Mouse (Mus musculus) hindbrain, embryonic 11.5 days (tissue): ENCODE results near the gene Prg2. TPM values are rescaled to one million over a fixed set of nuclear protein-coding genes. Genes with fewer than 3 reads are reported as not detected.

ENCODE experiments used
- ATAC-seq: fragments of 200-750 bp; cut with Nextera tagmentation; 2 replicates; pipeline ENCODE4 v1.8.0; 2017; ENCODE audit warnings: mild to moderate bottlenecking, moderate TSS enrichment, moderate library complexity; ENCODE audit not compliant: low FRiP score
- DNase-seq: peaks from one replicate; pipeline ENCODE4 v3.0.0-alpha.2; 2015; ENCODE audit warnings: low spot score
- H3K27ac ChIP-seq: fragments of 300-500 bp; sonication (generic); 2 replicates; pipeline ENCODE4 v1.5.1; 2014; ENCODE audit warnings: mild to moderate bottlenecking, low read depth, low read length
- H3K27me3 ChIP-seq: fragments of 300-500 bp; sonication (generic); 2 replicates; pipeline ENCODE4 v1.6.1; 2014; ENCODE audit warnings: mild to moderate bottlenecking, low read length, moderate library complexity, mixed read lengths; ENCODE audit not compliant: control insufficient read depth, insufficient read depth
- H3K36me3 ChIP-seq: fragments of 300-500 bp; sonication (generic); 2 replicates; pipeline ENCODE4 v1.6.1; 2014; ENCODE audit warnings: mild to moderate bottlenecking, low read length, moderate library complexity, mixed read lengths; ENCODE audit not compliant: control insufficient read depth, insufficient read depth
- H3K4me1 ChIP-seq: fragments of 300-500 bp; sonication (generic); replicated peaks from 2 replicates; pipeline ENCODE4 v1.6.1; 2014; ENCODE audit warnings: low read length, mixed read lengths; ENCODE audit not compliant: control insufficient read depth, insufficient read depth
- H3K4me2 ChIP-seq: fragments of 300-500 bp; sonication (generic); replicated peaks from 2 replicates; pipeline ENCODE4 v1.6.1; 2014; ENCODE audit warnings: mild to moderate bottlenecking, low read depth, low read length
- H3K4me3 ChIP-seq: fragments of 300-500 bp; sonication (generic); 2 replicates; pipeline ENCODE4 v1.5.1; 2014; ENCODE audit warnings: low read depth, low read length
- H3K9ac ChIP-seq: fragments of 300-500 bp; sonication (generic); 2 replicates; pipeline ENCODE4 v1.6.1; 2014; ENCODE audit warnings: low read depth, low read length
- H3K9me3 ChIP-seq: fragments of 300-500 bp; sonication (generic); 2 replicates; pipeline ENCODE4 v1.6.1; 2016; ENCODE audit warnings: low read length; ENCODE audit not compliant: control insufficient read depth
- WGBS: fragments of 180-500 bp; shearing (Covaris S2); extraction: QIAGEN DNeasy Blood & Tissue Kit; methylation state at CpG from one replicate; pipeline ENCODE4 v1.1.7; 2014; 5-methylcytosine and 5-hydroxymethylcytosine counted together
- polyA plus RNA-seq: library from polyadenylated mRNA; unstranded; fragments of >200 nt; fragmentation: Nextera tagmentation; extraction: Ambion mirVana; gene quantifications from 2 replicates; pipeline ENCODE4 v1.2.1, GENCODE M21; 2014

Prg2 gene
- 1.3 TPM in 1 of 2 replicates, not detected in the other for polyA plus RNA-seq

DNA sequence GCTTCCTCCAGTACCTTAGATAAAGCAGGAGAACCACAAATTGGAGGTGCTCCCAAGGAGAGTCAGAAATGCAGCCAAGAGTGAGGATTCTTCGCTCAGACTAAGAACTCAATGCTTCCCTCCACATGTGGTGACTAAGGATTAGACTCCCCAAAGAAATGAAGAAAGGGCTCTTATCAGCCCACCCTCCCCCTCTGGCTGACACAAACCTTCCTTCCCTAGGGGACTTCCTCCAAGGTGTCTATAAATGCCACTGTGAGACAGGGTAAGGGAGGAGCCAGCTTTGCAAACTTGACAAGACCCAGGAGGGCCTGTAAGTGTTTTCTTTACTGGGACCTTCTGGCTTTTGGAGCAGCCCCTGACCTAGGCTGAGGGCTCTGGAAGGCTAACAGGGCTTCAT is at the start of gene Prg2:
Gene Prg2, plus strand, starts transcription at position 274 of the 400 bp plus-strand sequence.
- 88% methylated on average over 1 of the region's 1 CpGs for WGBS
- H3K27ac ChIP-seq = no peak within 1 kb of the TSS
- no peak within 1 kb of the TSS for H3K9ac ChIP-seq
- H3K9me3 ChIP-seq = no peaks in the 10 kb centered on the region
- H3K4me2 ChIP-seq = no peak within 1 kb of the TSS
- DNase-seq = no peak
- H3K36me3 ChIP-seq = no peaks in the 10 kb centered on the region
- H3K27me3 ChIP-seq = no peaks in the 10 kb centered on the region
- ATAC-seq = no peak
- no peak within 1 kb of the TSS for H3K4me3 ChIP-seq
- H3K4me1 ChIP-seq = no peaks in the 10 kb centered on the region

DNA sequence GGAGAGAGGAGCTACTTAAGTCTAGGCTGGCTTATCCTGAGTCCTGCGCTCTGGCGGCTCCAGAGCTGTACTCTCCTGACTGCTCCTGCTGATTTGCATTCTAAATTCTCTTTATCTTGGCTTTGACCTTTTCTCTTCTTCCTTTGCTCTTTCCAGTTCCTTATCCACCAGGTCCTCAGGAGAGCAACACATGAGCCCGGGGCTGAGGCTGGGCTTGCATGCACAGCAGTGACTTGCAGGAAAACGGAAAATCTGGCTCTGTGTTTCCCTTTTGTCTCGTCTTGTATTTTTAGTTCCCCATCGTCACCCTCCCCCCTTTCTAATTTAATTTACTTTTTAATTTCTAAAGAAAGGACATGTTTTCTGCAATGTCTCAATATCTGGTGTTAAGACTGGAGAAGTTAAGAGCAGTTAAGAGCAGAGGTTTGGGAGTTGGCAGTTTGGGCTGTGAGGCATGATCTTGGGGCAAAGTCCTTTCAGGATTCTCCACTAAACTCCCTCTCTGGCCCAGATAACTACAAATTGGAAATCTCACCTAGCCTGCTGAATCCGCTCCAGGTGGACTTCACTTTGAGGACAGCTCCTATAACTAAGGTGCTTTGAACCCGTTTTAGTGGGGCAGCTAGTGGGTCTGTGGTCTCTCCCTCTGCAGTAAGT is 46.1 kb upstream of the Prg2 start:
- WGBS = 73% methylated on average over 8 of the region's 8 CpGs
- DNase-seq = no peak
- H3K27ac ChIP-seq = no peak overlapping the region
- no peaks in the 10 kb centered on the region for H3K36me3 ChIP-seq
- no peak for ATAC-seq
- no peaks in the 10 kb centered on the region for H3K4me1 ChIP-seq
- H3K27me3 ChIP-seq = no peaks in the 10 kb centered on the region
- no peaks in the 10 kb centered on the region for H3K9me3 ChIP-seq
- no peak overlapping the region for H3K9ac ChIP-seq
- H3K4me3 ChIP-seq = no peak overlapping the region
- no peak overlapping the region for H3K4me2 ChIP-seq

DNA sequence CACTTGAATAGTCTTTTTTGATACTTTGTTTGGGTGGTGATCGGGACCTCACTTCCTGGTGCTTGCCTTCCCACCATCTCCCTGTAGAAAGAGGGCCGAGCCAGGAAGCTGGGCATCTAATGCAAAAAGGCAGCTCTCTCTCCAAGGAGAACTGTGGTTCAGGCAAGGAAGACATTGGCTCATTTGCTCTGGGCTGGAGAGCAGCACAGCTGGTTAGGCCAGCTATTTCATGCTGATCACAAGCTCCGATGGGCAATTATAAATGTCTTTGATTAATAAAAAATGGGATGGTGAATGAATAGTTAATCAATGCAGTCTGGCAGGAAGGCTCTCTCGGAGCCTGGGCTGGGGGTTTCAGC is 45.6 kb upstream of the Prg2 start:
- H3K9ac ChIP-seq = no peak overlapping the region
- H3K4me1 ChIP-seq = no peaks in the 10 kb centered on the region
- WGBS = 62% methylated on average over 4 of the region's 4 CpGs
- ATAC-seq (no peak), DNase-seq (no peak)
- H3K4me3 ChIP-seq = no peak overlapping the region
- no peak overlapping the region for H3K27ac ChIP-seq
- no peaks in the 10 kb centered on the region for H3K36me3 ChIP-seq
- H3K9me3 ChIP-seq = no peaks in the 10 kb centered on the region
- H3K27me3 ChIP-seq = no peaks in the 10 kb centered on the region
- H3K4me2 ChIP-seq = no peak overlapping the region

DNA sequence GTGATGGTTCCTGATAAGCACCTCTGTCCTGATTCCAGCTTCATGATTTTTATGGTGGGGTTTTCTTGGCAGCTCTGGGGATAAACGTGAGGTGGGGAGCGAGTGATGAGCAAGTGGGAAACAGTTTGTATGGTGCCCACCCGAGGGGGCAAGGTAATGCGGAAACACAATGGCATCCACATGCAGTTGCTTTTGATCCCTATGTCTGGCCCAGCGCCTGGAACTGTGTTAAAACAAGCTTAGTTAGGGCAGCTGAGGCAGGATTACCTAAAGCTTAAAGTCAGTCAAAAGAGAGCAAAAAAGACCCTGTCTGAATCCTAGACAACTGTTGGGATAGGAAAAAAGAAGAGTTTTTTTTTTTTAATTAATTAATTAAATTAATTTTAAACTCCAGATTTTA is 45.2 kb upstream of the Prg2 start:
- DNase-seq (no peak), ATAC-seq (no peak)
- no peaks in the 10 kb centered on the region for H3K27me3 ChIP-seq
- H3K9me3 ChIP-seq = no peaks in the 10 kb centered on the region
- H3K36me3 ChIP-seq = no peaks in the 10 kb centered on the region
- H3K27ac ChIP-seq = no peak overlapping the region
- H3K4me3 ChIP-seq = no peak overlapping the region
- H3K4me1 ChIP-seq = no peaks in the 10 kb centered on the region
- no peak overlapping the region for H3K4me2 ChIP-seq
- H3K9ac ChIP-seq = no peak overlapping the region
- WGBS = 84% methylated on average over 5 of the region's 5 CpGs

DNA sequence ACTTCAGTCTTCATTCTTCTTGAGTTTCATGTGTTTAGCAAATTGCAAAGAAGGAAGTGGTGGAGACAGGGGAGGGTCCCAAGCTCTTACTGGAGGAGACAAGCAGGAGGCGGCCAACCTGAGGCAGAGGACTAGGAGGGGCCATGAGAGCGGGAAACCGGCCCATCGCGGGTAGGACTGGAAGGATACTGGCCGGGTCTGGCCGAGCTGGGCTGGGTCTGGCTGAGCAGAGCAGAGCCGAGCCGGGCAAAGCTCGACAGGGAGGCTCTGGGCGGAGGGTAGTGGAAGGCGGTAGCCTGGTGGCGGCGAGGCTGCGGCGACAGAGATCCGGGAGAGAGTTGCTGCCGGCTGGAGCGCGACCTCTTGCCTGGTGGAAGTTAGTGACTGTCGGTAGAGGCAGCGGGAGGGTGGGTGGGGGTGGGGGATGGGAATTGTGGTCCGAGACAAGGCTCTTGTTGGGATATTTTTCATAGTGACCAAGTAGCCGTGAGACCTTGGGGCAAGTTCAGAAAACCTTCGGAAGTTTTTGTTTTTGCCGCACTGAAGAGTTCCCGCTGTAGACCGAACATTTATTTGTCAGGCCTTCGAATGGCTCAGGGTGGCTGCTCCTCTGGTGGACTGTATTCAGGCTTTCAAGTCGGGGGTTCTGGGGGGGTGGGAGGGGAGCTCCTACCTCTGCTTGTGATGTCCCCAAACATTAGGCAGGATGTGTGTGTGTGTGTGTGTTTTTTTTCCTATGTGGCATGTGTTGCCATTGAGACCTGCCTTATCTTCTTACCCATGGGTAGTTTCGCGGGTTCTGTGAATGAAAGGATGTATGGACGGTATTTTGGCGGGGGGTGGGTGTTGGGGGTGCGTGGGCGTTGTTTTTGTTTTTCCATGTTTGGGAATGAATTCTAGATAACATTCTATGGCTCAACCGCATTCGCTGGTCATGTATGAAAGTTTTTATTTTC is 43.5 kb upstream of the Prg2 start, which contains the start of gene Slc43a3:
Gene Slc43a3, plus strand, starts transcription at position 106 of the 956 bp plus-strand sequence.
- Histone ChIP-seq H3K27me3 (no peaks in the 10 kb centered on the region), H3K4me1 (no peaks in the 10 kb centered on the region), H3K9ac (peak within 1 kb of the TSS; percentile 40; the same call in 1 of the 2 replicates), H3K4me2 (peak within 1 kb of the TSS; percentile 32), H3K27ac (0 out of 2 replicates have a peak within 1 kb of the TSS, but pooled peaks have one; percentile 24), H3K9me3 (no peaks in the 10 kb centered on the region), H3K36me3 (no peaks in the 10 kb centered on the region), H3K4me3 (peak within 1 kb of the TSS; percentile 26)
- WGBS = 24% methylated on average over 35 of the region's 38 CpGs
- ATAC-seq = peak; percentile 76
- DNase-seq = peak; percentile 53

DNA sequence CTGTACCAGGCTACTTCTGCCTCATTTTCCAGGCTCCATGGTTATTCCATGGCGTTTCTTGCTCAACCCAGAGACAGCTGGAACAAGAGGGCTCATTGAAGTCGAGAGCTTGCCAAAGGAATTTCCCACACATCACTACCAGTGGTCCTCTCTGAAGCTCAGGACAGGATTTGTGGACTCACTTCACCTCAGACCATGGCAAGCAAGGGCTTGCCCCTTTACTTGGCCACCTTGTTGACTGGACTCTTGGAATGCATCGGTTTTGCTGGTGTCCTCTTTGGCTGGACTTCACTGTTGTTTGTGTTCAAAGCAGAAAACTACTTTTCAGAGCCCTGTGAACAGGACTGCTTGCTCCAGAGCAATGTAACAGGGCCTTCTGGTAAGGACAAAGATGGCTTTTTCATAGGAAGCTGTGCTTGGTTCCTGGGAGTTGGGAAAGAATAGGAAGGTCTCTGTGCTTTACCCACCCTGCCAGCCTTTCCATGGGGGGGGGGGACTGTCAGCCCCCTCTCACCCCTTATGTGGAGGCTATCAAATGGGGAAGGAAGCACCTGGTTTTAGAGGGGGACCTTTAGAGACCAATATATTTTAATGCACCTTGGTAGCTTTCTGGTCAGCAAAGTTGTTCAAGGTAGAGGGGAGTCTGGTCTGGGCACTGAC is 42.6 kb upstream of the Prg2 start:
- H3K9ac ChIP-seq = no peak overlapping the region
- H3K4me3 ChIP-seq = peak overlapping the region; percentile 26; the same call in 1 of the 2 replicates
- ATAC-seq (no peak), DNase-seq (no peak)
- H3K36me3 ChIP-seq = no peaks in the 10 kb centered on the region
- peak overlapping the region; percentile 24; the same call in 1 of the 2 replicates for H3K27ac ChIP-seq
- peak overlapping the region; percentile 32 for H3K4me2 ChIP-seq
- no peaks in the 10 kb centered on the region for H3K27me3 ChIP-seq
- no peaks in the 10 kb centered on the region for H3K9me3 ChIP-seq
- no peaks in the 10 kb centered on the region for H3K4me1 ChIP-seq
- 69% methylated on average over 3 of the region's 3 CpGs for WGBS

DNA sequence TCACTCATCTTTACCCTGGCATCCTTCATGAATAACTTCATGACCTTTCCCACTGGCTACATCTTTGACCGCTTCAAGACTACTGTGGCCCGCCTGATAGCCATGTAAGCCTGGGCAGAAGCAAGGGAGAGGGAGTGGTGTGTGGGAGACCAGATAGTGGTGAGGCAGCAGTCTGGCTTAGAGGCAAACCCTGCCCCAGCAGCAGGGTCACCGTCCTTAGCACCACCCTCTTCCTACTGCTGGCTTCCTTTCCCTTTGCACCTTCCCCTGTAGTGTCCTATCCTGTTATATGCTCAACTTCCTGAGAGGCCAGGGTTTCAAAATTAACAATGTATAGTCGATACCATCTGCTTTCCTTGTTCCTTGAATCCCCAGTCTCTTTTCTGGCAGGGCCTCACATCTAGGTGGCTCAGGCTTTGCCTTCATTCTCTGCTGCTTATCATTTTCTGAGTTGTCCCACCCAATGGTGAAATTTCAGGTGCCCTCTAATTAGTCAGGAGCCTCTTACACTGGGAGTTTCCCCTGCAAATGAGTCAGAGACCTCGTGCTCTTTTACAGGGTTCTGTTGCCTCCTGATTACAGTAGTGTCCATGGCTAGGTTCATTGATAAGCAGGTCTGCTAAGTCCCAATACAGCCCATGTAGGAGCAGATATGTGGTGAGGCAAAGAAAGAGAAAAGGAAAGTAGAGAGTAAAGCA is 41.9 kb upstream of the Prg2 start:
- H3K36me3 ChIP-seq = no peaks in the 10 kb centered on the region
- no peak overlapping the region for H3K27ac ChIP-seq
- no peak overlapping the region for H3K9ac ChIP-seq
- no peaks in the 10 kb centered on the region for H3K4me1 ChIP-seq
- no peaks in the 10 kb centered on the region for H3K9me3 ChIP-seq
- no peak overlapping the region for H3K4me2 ChIP-seq
- no peaks in the 10 kb centered on the region for H3K27me3 ChIP-seq
- ATAC-seq = no peak
- WGBS = 80% methylated on average over 5 of the region's 5 CpGs
- no peak overlapping the region for H3K4me3 ChIP-seq
- DNase-seq = no peak

DNA sequence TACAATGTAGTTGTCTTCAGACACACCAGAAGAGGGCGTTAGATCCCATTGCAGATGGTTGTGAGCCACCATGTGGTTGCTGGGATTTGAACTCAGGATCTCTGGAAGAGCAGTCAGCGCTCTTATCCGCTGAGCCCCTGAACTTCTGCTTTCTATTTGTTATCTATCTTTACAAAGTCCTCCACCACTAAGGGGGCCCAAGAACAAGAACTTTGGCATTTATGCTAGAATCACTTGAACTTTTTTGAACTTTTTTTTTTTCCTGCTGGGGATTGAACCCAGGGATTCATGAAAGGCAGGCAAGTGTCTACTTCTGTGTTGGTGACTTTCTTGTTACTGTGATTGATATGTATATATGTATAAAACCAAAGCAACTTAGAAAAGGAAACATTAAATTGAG is 41.0 kb upstream of the Prg2 start:
- DNase-seq (no peak), ATAC-seq (no peak)
- Histone ChIP-seq H3K4me2 (no peak overlapping the region), H3K4me1 (no peaks in the 10 kb centered on the region), H3K9me3 (no peaks in the 10 kb centered on the region), H3K27me3 (no peaks in the 10 kb centered on the region), H3K36me3 (no peaks in the 10 kb centered on the region), H3K27ac (no peak overlapping the region), H3K9ac (no peak overlapping the region), H3K4me3 (no peak overlapping the region)
- 95% methylated on average over 3 of the region's 3 CpGs for WGBS
